Mouse (Mus musculus): ENCODE measurements around the gene Lrg1.

GRCm38 (mm10) chr17:56078880-56079795 is 42.7 kb downstream of the Lrg1 start, which contains the start of gene Hdgfl2:
- TF ChIP-seq CTCF (conservative IDR thresholded peaks at IDR 0.05; ENCODE audit: low read length) (no peak), NANOG (IDR thresholded peaks at IDR 0.05; ENCODE audit: borderline replicate concordance, low read length) (no peak), POU5F1 (IDR thresholded peaks at IDR 0.05; ENCODE audit: borderline replicate concordance, low read length) (no peak)
